Mouse (Mus musculus) neural tube, embryonic 13.5 days (tissue): Measurements from ENCODE around the gene Parp8. TPM values are rescaled to one million over a fixed set of nuclear protein-coding genes. Genes with fewer than 3 reads are reported as not detected.

Source experiments
- ATAC-seq: fragments of 200-750 bp; cut with Nextera tagmentation; 2 replicates; pipeline ENCODE4 v1.8.0; 2017; ENCODE audit warnings: low read depth, mild to moderate bottlenecking, moderate TSS enrichment, moderate library complexity
- H3K27ac ChIP-seq: fragments of 300-500 bp; sonication (generic); replicated peaks from 2 replicates; pipeline ENCODE4 v1.5.1; 2015; ENCODE audit warnings: moderate library complexity, mild to moderate bottlenecking, inconsistent platforms
- H3K27me3 ChIP-seq: fragments of 300-500 bp; sonication (generic); 2 replicates; pipeline ENCODE4 v1.6.1; 2015; ENCODE audit warnings: mild to moderate bottlenecking, inconsistent platforms
- H3K36me3 ChIP-seq: fragments of 300-500 bp; sonication (generic); 2 replicates; pipeline ENCODE4 v1.6.1; 2015; ENCODE audit warnings: mild to moderate bottlenecking, inconsistent platforms
- H3K4me1 ChIP-seq: fragments of 300-500 bp; sonication (generic); replicated peaks from 2 replicates; pipeline ENCODE4 v1.6.1; 2015; ENCODE audit warnings: inconsistent platforms
- H3K4me2 ChIP-seq: fragments of 300-500 bp; sonication (generic); 2 replicates; pipeline ENCODE4 v1.6.1; 2015; ENCODE audit warnings: inconsistent platforms, mild to moderate bottlenecking, moderate library complexity
- H3K4me3 ChIP-seq: fragments of 300-500 bp; sonication (generic); 2 replicates; pipeline ENCODE4 v1.5.1; 2015; ENCODE audit warnings: mild to moderate bottlenecking, inconsistent platforms
- H3K9ac ChIP-seq: fragments of 300-500 bp; sonication (generic); 2 replicates; pipeline ENCODE4 v1.6.1; 2015; ENCODE audit warnings: moderate library complexity, mild to moderate bottlenecking, inconsistent platforms
- H3K9me3 ChIP-seq: fragments of 300-500 bp; sonication (generic); 2 replicates; pipeline ENCODE4 v1.6.1; 2016; ENCODE audit warnings: inconsistent platforms
- WGBS: fragments of 180-500 bp; shearing (Covaris S2); methylation state at CpG from one replicate; pipeline ENCODE4 v1.1.7; 2015; 5-methylcytosine and 5-hydroxymethylcytosine counted together
- polyA plus RNA-seq: library from polyadenylated mRNA; unstranded; fragments of >200 nt; fragmentation: Nextera tagmentation; extraction: Ambion mirVana; gene quantifications from 2 replicates; pipeline ENCODE4 v1.2.1, GENCODE M21; 2015

Parp8 gene
- polyA plus RNA-seq, 1 experiment from 2014 or later: 24.3 TPM

- Histone ChIP-seq H3K9me3 (no peaks in the 10 kb centered on the region), H3K4me3 (no peak overlapping the region), H3K4me1 (0 out of 2 replicates have a peak, but pooled peaks cover 7% of the 10 kb centered on the region), H3K27ac (no peak overlapping the region), H3K9ac (no peak overlapping the region), H3K4me2 (no peak overlapping the region), H3K27me3 (no peaks in the 10 kb centered on the region), H3K36me3 (peaks cover 7% of the 10 kb centered on the region; the same call in 1 of the 2 replicates)
- no peak for ATAC-seq
- 70% methylated on average over 9 of the region's 9 CpGs for WGBS
These were observed 140.9 kb downstream of the Parp8 start for GRCm38 (mm10) chr13:116884422-116884942.

GRCm38 (mm10) chr13:116882226-116882625 is 143.1 kb downstream of the Parp8 start:
- no peak overlapping the region for H3K4me3 ChIP-seq
- no peaks in the 10 kb centered on the region for H3K9me3 ChIP-seq
- no peaks in the 10 kb centered on the region for H3K27me3 ChIP-seq
- peaks cover 7% of the 10 kb centered on the region; the same call in 1 of the 2 replicates for H3K36me3 ChIP-seq
- H3K4me1 ChIP-seq: 0 out of 2 replicates have a peak, but pooled peaks cover 7% of the 10 kb centered on the region
- H3K4me2 ChIP-seq: no peak overlapping the region
- 88% methylated on average over 7 of the region's 7 CpGs for WGBS
- ATAC-seq: no peak
- H3K27ac ChIP-seq: no peak overlapping the region
- H3K9ac ChIP-seq: no peak overlapping the region

- Histone ChIP-seq H3K27ac (peak overlapping the region; percentile 52; the same call in 1 of the 2 replicates), H3K4me3 (no peak overlapping the region), H3K9ac (no peak overlapping the region), H3K36me3 (peaks cover 7% of the 10 kb centered on the region; the same call in 1 of the 2 replicates), H3K4me2 (no peak overlapping the region), H3K9me3 (no peaks in the 10 kb centered on the region), H3K4me1 (0 out of 2 replicates have a peak, but pooled peaks cover 7% of the 10 kb centered on the region), H3K27me3 (no peaks in the 10 kb centered on the region)
- WGBS: 72% methylated on average over 10 of the region's 10 CpGs
- ATAC-seq: peak; percentile 67
These were observed 145.7 kb downstream of the Parp8 start for GRCm38 (mm10) chr13:116879580-116880192.

- 74% methylated on average over 1 of the region's 1 CpGs for WGBS
- Histone ChIP-seq H3K27ac (no peak overlapping the region), H3K4me3 (no peak overlapping the region), H3K4me2 (no peak overlapping the region), H3K4me1 (no peaks in the 10 kb centered on the region), H3K36me3 (peaks cover 28% of the 10 kb centered on the region), H3K9ac (no peak overlapping the region), H3K27me3 (no peaks in the 10 kb centered on the region), H3K9me3 (no peaks in the 10 kb centered on the region)
- ATAC-seq: no peak
These were observed 155.1 kb downstream of the Parp8 start for GRCm38 (mm10) chr13:116870221-116870620.

GRCm38 (mm10) chr13:116843937-116844336 is 181.4 kb downstream of the Parp8 start:
- Histone ChIP-seq H3K9me3 (no peaks in the 10 kb centered on the region), H3K4me3 (no peak overlapping the region), H3K4me1 (no peaks in the 10 kb centered on the region), H3K9ac (no peak overlapping the region), H3K27ac (no peak overlapping the region), H3K36me3 (no peaks in the 10 kb centered on the region), H3K4me2 (no peak overlapping the region), H3K27me3 (no peaks in the 10 kb centered on the region)
- 88% methylated on average over 5 of the region's 5 CpGs for WGBS
- ATAC-seq: no peak

GRCm38 (mm10) chr13:116830984-116831383 is 194.4 kb downstream of the Parp8 start:
- no peak overlapping the region for H3K4me2 ChIP-seq
- no peak overlapping the region for H3K4me3 ChIP-seq
- no peaks in the 10 kb centered on the region for H3K4me1 ChIP-seq
- no peak overlapping the region for H3K9ac ChIP-seq
- H3K27me3 ChIP-seq: no peaks in the 10 kb centered on the region
- ATAC-seq: no peak
- no peak overlapping the region for H3K27ac ChIP-seq
- no peaks in the 10 kb centered on the region for H3K9me3 ChIP-seq
- no peaks in the 10 kb centered on the region for H3K36me3 ChIP-seq

GRCm38 (mm10) chr13:116829015-116829414 is 196.3 kb downstream of the Parp8 start:
- Histone ChIP-seq H3K9me3 (no peaks in the 10 kb centered on the region), H3K4me2 (no peak overlapping the region), H3K36me3 (no peaks in the 10 kb centered on the region), H3K4me1 (no peaks in the 10 kb centered on the region), H3K9ac (no peak overlapping the region), H3K27me3 (no peaks in the 10 kb centered on the region), H3K4me3 (no peak overlapping the region), H3K27ac (no peak overlapping the region)
- WGBS: 93% methylated on average over 3 of the region's 3 CpGs
- no peak for ATAC-seq

- no peak for ATAC-seq
- 86% methylated on average over 1 of the region's 1 CpGs for WGBS
- Histone ChIP-seq H3K4me2 (no peak overlapping the region), H3K27me3 (no peaks in the 10 kb centered on the region), H3K36me3 (no peaks in the 10 kb centered on the region), H3K4me3 (no peak overlapping the region), H3K27ac (no peak overlapping the region), H3K9me3 (no peaks in the 10 kb centered on the region), H3K4me1 (no peaks in the 10 kb centered on the region), H3K9ac (no peak overlapping the region)
These were observed 213.9 kb downstream of the Parp8 start for GRCm38 (mm10) chr13:116811456-116811855.

Other genes starting within 250 kb of the Parp8 start
- 15.4 and 15.6 TPM in 2 replicates for gene Emb, start 183.0 kb upstream of the Parp8 start, polyA plus RNA-seq
- 0.18 and 0.32 TPM in 2 replicates for gene Gm17509, start 195.5 kb upstream of the Parp8 start, polyA plus RNA-seq